Mouse (Mus musculus) splenic B cell, adult 2 months (primary cell): Measurements from ENCODE around the gene Gm3099.
"Not testable (repeated sequence)": the region's sequence is repeated elsewhere in the genome, so short reads cannot be mapped to it uniquely, and the experiment has no call there.

Experiments
- DNase-seq: peaks from one replicate; pipeline ENCODE4 v3.0.0-alpha.2; 2011; ENCODE audit warnings: low read depth, low spot score
- H3K27me3 ChIP-seq: 2 replicates; pipeline ENCODE4 v1.6.1; 2012; ENCODE audit warnings: mild to moderate bottlenecking, low read length, moderate library complexity, mixed read lengths; ENCODE audit not compliant: control insufficient read depth, poor library complexity, insufficient read depth, severe bottlenecking
- H3K36me3 ChIP-seq: 2 replicates; pipeline ENCODE4 v1.6.1; 2012; ENCODE audit warnings: mild to moderate bottlenecking, low read length, moderate library complexity, mixed read lengths; ENCODE audit not compliant: control insufficient read depth, poor library complexity, insufficient read depth, severe bottlenecking

Gene Gm3099

GRCm38 (mm10) chr14:3998094-3998493, at the start of gene Gm3099:
Gene Gm3099 (plus strand): TSS chr14:3998394.
- not testable (repeated sequence) for H3K27me3 ChIP-seq, DNase-seq, H3K36me3 ChIP-seq

- not testable (repeated sequence) for H3K36me3 ChIP-seq, H3K27me3 ChIP-seq, DNase-seq
These were observed 34.9 kb upstream of the Gm3099 start, which contains the start of gene Gm3095 for GRCm38 (mm10) chr14:3963247-3963646. Gene Gm3095 (plus strand): TSS chr14:3963547.

GRCm38 (mm10) chr14:4023641-4024040, 25.4 kb downstream of the Gm3099 start, which contains the start of gene Gm5796:
Gene Gm5796 (plus strand): TSS chr14:4023941.
- not testable (repeated sequence) for DNase-seq, H3K27me3 ChIP-seq, H3K36me3 ChIP-seq
